Mouse (Mus musculus) bone marrow, adult 2 months (tissue): ENCODE results near the gene Bod1l.

Experiments used
- CTCF ChIP-seq: fragments of 200-500 bp; IDR thresholded peaks from 2 replicates; pipeline ENCODE4 v1.5.1; 2011; ENCODE audit warnings: low read length, control low read depth; ENCODE audit not compliant: control insufficient read depth, insufficient read depth
- POLR2A ChIP-seq: fragments of 200-500 bp; IDR thresholded peaks from 2 replicates; pipeline ENCODE4 v1.6.1; 2011; ENCODE audit warnings: low read depth, mild to moderate bottlenecking, control low read depth, low read length, borderline replicate concordance; ENCODE audit not compliant: control insufficient read depth

- TF ChIP-seq CTCF (no peak), POLR2A (no peak)
Observed at GRCm38 (mm10) chr5:41842681-41843080, 1.4 kb downstream of the Bod1l start.
